Mouse (Mus musculus) G1E-ER4 (cell line): ENCODE results near the gene Pmp22. TPM values are rescaled to one million over a fixed set of nuclear protein-coding genes. Genes with fewer than 3 reads are reported as not detected.

ENCODE experiments used
- GATA1 ChIP-seq: IDR thresholded peaks from one replicate; pipeline ENCODE4 v1.8.0; 2012; ENCODE audit warnings: low read length, inconsistent platforms
- polyA plus RNA-seq: library from polyadenylated mRNA; stranded (reverse); fragments of >175 nt; gene quantifications from 2 replicates; pipeline ENCODE4 v1.2.3, GENCODE M21; 2012

Gene Pmp22
- polyA plus RNA-seq, 1 experiment, result not detected

GRCm38 (mm10) chr11:63122249-63122648 is 6.5 kb upstream of the Pmp22 start:
- TF ChIP-seq GATA1, result no peak

- no peak for TF ChIP-seq GATA1
Measured at GRCm38 (mm10) chr11:63122776-63123350, 5.9 kb upstream of the Pmp22 start.

- TF ChIP-seq GATA1, result no peak
Measured at GRCm38 (mm10) chr11:63124316-63124715, 4.5 kb upstream of the Pmp22 start.

- TF ChIP-seq GATA1, result no peak
Measured at GRCm38 (mm10) chr11:63125832-63126456, 2.8 kb upstream of the Pmp22 start.

- TF ChIP-seq GATA1, result no peak
Measured at GRCm38 (mm10) chr11:63126976-63127375, 1.8 kb upstream of the Pmp22 start.

GRCm38 (mm10) chr11:63127513-63127912 is 1.3 kb upstream of the Pmp22 start:
- TF ChIP-seq GATA1, result no peak

GRCm38 (mm10) chr11:63129375-63129774 is 593 bp downstream of the Pmp22 start:
- TF ChIP-seq GATA1, result no peak

GRCm38 (mm10) chr11:63129840-63130239 is 1.1 kb downstream of the Pmp22 start:
- TF ChIP-seq GATA1, result no peak

GRCm38 (mm10) chr11:63130497-63130896 is 1.7 kb downstream of the Pmp22 start:
- TF ChIP-seq GATA1, result no peak

- TF ChIP-seq GATA1, result no peak
Measured at GRCm38 (mm10) chr11:63131001-63131692, 2.4 kb downstream of the Pmp22 start.

GRCm38 (mm10) chr11:63131693-63132040 is 2.9 kb downstream of the Pmp22 start:
- TF ChIP-seq GATA1, result no peak

- TF ChIP-seq GATA1, result no peak
Measured at GRCm38 (mm10) chr11:63132151-63132500, 3.3 kb downstream of the Pmp22 start.

GRCm38 (mm10) chr11:63132501-63133435 is 4.0 kb downstream of the Pmp22 start:
- TF ChIP-seq GATA1, result no peak

- TF ChIP-seq GATA1, result no peak
Measured at GRCm38 (mm10) chr11:63134021-63134420, 5.2 kb downstream of the Pmp22 start.

- no peak for TF ChIP-seq GATA1
Measured at GRCm38 (mm10) chr11:63134742-63135482, 6.1 kb downstream of the Pmp22 start.
